Mouse (Mus musculus) gastrocnemius, postnatal 25 days (tissue): Measurements from ENCODE around the gene Spo11. TPM values are rescaled to one million over a fixed set of nuclear protein-coding genes. Genes with fewer than 3 reads are reported as not detected.

Source experiments
- DNase-seq: peaks from one replicate; pipeline ENCODE4 v3.0.0; 2022
- total RNA-seq, 2 experiments: library from RNA; stranded (reverse); gene quantifications; 1 replicate in 1 of 2; 2 replicates in 1 of 2; pipeline ENCODE4 v1.2.3; 2021

Spo11 gene
- total RNA-seq, 2 experiments from 2014 or later: not detected

- no peak for DNase-seq
Measured at GRCm38 (mm10) chr2:173033531-173033930, 56.0 kb downstream of the Spo11 start.

DNA sequence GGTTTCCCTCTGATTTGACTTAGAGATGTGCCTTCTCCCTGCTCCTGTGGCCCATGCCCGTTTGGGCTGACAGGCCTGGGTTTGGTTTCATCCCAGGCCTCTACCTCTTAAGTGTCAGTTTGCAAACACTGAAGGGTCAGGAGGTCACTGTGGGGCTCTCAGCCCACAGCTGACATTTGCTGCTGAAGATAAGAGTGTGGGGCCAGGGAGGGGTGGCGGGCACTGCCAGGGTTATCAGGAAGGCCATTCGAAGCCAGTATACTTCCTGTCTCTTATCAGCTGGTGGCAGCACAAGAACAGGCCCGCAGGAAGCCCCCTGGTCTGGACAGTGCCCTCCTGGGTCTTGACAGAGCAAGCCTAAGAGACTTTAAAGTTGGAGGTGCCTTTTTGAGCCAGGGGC, 57.5 kb downstream of the Spo11 start:
- peak; percentile 9 for DNase-seq

DNA sequence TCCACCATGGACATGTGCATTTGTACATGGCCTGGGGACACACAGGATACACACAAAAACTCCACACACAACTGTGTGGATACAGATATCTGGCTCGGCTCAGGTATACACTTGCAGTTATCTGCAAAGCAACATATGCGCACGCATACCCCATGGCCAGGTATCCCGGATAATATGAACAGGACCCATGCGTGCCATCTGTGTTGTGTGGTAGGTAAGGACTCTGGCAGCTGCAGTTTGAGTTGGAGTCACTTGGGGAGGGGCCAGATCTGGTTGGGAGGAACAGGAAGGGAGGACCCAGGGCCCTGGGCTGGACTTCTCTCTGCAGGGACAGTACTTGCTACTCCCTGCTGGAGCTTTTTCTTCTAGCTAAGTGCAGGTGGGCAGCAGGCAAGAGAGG, 58.2 kb downstream of the Spo11 start:
- peak; percentile 5 for DNase-seq

DNA sequence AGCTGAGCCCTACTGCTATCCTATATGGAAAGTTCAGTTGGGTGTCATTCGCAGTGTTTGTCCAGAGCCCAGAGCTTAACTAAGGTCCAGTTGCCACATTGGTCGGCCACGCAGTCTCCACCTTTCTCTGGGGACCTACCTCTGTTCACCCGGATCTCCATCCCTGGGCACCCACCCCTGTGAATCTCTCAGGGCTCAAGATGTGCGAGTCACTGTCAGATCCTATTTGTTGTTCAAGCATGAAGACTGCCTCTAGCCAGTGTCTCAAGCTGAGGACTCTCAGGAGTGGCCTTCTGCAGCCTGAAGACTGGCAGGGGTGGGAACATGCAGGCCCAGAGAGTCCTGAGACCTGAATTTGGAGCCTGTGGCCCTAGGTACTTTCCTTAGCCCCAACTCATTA, 58.6 kb downstream of the Spo11 start:
- DNase-seq: peak; percentile 5

DNA sequence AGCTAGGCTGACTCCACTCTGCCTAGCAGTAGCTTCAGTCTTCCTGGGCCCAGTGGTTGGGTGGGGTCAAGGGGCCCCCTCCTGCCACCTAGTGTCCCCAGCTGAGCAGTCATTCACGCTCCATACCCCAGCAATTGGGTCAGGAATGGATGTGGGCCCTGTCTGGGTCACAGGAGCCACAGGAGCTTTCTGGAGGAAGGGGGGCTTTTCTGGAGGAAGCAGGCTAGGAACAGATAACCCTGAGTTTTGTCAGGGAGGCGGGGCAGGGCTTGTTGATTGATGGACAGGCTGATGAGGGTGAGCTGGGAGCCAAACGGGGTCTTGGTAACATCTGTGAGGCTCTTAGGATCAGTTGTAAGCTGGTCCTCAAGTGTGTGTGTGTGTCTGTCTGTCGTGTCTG, 59.1 kb downstream of the Spo11 start:
- DNase-seq: no peak

DNA sequence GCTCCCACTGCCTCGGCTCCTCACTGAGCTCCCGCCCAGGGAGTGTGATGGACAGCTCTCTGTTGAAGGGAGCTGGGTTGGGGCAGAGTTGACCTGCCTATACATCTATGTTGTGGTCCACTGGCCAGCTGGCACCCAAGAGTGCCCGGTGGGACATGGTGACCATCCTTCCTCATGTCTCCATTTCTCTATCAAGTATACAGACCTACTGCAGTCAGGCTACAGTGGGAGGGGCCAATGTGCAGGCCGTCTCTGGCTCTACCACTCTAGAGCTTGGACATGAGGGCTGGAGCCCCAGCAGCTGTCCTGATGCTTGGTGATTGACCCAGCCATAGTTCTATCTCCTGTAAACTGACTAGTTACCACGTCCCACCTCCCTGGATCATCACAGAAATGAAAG, 59.8 kb downstream of the Spo11 start:
- no peak for DNase-seq

DNA sequence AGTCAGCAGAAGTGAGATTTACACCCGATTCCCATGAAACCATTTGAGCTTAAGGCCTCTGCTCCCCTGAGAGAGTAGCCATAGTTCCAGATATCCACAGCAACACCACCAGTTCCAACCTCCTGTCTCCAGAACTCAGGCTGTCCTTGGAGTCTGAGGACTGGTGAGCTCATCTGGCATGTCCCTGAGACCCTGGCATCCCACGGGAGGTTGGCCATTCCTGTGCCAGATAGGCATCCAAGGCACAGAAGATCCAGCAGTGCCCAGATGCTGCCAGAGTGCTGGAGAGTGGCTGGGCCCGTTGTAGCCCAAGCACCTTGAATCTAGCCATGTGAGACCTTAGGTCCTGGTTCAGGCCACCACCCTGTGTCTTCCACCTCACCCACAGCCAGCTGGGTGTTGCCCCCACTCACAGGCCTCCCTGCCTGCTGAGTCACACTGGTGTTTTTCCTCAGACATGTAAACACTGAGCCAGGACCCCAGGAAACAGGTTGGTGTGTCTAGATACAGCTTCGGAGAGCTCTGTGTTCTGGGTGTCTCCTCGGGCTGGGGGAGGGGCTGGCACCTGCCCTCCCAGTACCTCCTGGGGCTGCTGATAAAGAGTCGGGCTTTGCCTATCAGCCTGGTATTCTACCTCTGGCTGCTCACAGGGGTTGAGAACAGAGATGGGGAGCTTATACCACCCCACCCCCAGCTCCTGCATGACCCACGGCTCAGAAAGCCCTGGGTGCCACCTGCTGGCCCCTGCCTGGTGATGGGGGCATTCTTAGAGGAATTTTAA, 60.5 kb downstream of the Spo11 start:
- DNase-seq: no peak

GRCm38 (mm10) chr2:173039041-173039440, 61.5 kb downstream of the Spo11 start:
- DNase-seq: no peak

DNA sequence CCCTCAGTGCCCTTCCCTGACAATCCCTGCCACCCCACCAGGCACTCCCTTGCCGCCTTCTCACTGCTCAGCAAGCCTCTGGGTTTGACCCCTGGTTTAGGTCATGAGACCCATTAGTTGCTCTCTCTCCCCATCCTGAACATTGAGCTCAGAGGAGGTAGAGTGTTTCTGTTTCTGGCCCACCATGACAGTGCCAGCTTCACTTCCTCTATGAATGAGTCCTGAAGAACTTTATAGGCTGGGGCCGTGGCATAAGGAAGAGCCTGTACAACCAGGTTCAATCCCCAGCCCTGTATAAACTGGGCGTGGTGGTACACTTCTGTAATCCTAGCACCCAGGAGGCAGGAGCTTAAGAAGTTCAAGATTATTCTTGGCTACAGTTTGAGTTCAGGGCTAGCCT, 63.3 kb downstream of the Spo11 start:
- no peak for DNase-seq

DNA sequence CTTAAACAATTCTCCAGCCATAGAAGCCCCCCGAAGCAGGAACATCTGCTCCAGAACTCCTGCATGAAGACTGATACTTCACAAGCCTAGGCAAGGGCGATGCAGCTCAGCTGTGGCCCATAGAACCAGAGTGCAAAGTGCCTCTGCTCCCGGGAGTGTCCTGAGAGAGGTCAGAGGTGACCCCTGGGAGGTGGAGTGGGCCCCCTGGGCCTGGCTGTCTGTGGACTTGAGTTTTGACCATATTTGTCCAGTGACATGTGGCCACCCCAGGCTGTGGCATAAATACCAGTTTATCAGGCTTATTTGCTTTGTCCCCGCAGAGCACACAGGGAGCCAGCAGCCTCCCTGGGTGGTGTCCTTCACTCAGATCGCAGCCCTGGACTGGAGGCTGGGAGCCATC, 63.7 kb downstream of the Spo11 start:
- no peak for DNase-seq

- DNase-seq: no peak
Measured at GRCm38 (mm10) chr2:173041893-173042292, 64.4 kb downstream of the Spo11 start.

DNA sequence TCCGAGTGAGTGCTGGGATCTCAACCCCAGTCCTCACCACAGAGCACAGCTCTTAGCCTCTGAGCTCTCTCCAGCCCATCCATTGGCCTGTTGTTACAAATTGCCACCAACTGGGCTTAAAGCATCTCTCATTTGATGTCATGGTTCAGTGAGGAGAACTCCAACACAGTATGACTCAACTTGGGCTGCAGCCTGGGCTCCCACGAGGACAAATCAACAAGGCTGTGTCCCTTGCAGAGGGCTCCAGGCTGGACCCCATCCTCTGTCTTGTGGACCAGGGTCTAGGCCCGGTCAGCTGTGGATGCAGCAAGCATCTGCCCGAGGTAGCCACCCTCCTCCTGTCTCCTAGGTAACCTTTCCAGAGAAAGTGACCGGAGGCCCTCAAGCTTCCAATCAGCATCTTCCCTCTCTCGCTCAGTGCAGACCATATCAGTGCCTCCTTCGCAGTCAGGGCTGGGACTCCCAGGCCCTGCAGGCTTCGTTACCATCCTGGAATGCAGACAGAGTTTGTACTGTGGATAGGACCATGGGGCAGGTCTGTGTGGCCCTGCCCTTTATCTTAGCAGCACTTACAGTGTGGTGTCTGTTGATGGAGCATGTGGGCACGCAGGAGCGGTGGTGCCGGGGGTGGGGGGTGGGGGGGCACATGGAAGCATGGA, 65.1 kb downstream of the Spo11 start:
- no peak for DNase-seq

Other genes with a start within 250 kb of the Spo11 start
- 1 to 10 TPM in 1 of 2 experiments, under 1 TPM in 1; 0.87 to 1.8 TPM for gene Bmp7, start 37.4 kb upstream of the Spo11 start, total RNA-seq
- gene Rae1, start 22.4 kb downstream of the Spo11 start, total RNA-seq: 10 to 100 TPM; 11.8 to 12.7 TPM
- 100 to 1,000 TPM; 205 to 217 TPM for gene Rbm38, start 42.8 kb downstream of the Spo11 start, total RNA-seq
- gene Ctcfl, start 141.8 kb downstream of the Spo11 start, total RNA-seq: not detected
- gene Pck1, start 175.3 kb downstream of the Spo11 start, total RNA-seq: 10 to 100 TPM in 1 of 2 experiments, 1 to 10 TPM in 1; 1.2 to 61.5 TPM
- under 1 TPM in 1 of 2 experiments, not detected in 1; 0.27 TPM for gene Zbp1, start 241.2 kb downstream of the Spo11 start, total RNA-seq